Mouse (Mus musculus): Measurements from ENCODE around the gene Mical1. TPM values are rescaled to one million over a fixed set of nuclear protein-coding genes. Genes with fewer than 3 reads are reported as not detected.

Gene Mical1
- total RNA-seq, 2 experiments from 2014 or later: 4.0 to 7.8 TPM

DNA sequence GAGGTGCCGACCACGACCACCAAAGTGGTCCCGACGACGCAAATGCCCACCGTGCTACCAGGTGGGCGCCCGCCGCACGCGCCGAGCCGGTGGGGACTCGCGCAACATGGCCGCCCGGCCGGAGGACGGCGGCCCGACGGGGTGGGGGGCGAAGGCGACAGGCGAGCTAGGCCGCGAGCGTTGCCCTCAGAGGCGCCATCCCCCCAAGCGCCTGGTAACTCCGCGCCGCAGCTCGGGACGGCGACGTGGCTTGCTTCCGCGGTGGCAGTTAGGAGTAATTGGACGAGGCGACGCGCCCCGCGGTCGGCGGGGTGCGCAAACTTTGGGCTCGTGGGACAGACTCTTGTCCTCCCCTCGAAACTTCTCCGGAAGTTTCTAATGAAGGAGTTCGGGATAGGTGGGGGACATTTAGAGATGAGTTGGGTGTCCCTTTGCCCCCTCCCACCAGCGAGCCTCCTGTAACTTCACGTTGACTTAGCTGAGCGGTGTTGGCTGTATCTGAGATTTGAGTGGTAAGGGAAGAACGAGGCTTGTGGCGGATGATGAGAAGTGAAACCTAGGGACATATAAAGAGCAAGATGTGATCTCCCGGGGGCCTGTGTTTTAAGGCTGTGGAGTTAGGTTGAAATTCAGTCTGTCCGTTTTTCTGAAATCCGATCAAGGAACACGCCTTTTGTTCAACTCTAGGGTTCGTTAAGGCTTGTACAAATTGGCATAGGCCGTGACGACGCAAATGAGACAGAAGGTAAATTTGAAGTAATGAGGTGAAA lies 43.7 kb downstream of the Mical1 start:
- DNase-seq (ENCODE audit: low spot score): peak; percentile 57

DNA sequence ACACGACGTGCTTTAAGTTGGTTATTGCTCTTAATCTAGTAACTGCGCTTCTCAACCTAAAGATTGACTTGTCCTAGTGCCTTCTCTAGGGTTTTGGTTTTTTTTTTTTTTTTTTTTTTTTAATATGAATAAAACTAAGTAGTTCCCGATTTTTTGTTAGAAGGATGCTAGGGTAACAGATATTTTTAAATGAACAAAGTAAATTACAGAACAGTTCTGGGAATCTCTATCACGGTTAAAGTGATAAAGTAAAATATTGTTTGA lies 44.2 kb downstream of the Mical1 start:
- DNase-seq (ENCODE audit: low spot score): no peak

DNA sequence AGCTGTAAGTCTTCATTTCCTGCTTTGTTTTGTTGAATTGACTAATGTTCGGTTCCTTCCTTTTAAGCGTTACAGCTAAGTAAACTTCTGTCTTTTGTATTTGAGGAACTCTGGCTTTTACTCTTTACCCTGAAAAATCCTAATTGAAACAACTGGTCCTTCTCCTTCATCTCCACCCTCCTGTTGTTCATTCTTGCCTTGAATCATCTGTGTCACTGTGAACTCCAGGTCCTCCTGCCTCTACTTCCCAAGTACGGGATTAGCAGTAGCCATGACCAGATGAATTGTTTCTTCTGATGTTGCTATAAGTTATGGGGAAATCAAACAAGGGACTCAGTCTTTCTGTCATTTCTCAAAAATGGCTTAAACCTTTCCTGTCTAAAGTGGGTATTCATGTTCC lies 47.3 kb downstream of the Mical1 start:
- no peak for DNase-seq (ENCODE audit: low spot score)

DNA sequence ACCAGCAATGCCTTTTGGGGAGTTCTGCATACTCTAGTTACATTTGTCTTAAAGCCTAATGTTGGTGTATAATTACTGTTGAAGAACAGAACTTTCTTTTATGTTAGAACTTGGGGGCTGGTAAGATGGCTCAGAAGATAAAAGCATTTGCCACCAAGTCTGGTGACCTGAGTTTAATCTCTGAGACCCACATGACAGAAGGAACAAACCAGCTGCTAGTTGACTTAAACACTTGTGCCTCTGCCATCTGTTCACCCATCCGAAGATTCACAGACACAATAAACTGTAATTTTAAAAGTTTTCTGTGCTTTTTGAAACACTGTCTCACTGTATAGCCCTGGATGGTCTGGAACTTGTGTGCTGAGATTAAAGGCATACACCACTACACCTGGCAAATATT lies 49.6 kb downstream of the Mical1 start:
- no peak for DNase-seq (ENCODE audit: low spot score)

DNA sequence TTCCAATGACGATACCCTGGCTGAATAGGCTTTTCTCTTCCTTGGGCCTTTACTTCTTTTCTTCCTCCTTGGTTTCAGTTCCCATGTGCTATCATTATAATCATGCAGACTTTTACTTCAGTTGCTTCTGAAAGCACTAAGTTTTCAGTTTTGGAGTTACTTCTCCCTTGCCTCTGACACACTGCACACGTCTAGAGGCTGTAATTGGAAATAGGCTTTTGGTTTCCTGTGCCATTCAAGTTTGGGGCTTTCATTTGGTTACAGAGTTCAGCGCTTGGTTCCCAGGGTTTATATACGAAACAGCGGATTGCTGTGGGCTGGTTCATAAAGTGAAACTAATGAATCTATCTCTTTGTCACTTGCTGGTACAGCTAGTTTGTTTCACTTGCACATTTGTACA lies 53.9 kb downstream of the Mical1 start:
- DNase-seq (ENCODE audit: low spot score): no peak

DNA sequence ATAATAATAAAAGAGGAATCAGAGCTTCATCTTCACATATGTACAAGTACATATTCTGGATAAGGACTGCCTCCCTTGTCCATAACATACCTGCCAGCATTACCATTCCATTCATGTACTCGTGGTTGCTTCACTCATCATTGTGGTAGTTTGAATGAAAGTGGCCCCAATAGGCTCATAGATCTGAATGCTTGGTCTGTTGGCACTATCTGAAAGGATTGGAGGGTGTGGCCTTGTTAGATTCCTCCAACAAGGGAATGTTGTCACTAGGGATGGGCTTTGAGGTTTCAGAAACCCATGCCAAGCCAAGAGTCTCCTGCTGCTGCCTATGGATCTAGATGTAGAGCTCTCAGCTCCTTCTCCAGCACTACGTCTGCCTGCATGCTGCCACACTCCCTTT lies 59.9 kb downstream of the Mical1 start:
- DNase-seq (ENCODE audit: low spot score): no peak

Other genes starting within 250 kb of the Mical1 start
- gene Fig4, start 173.1 kb upstream of the Mical1 start, total RNA-seq (2021): 1 to 10 TPM; 7.3 to 7.6 TPM
- gene Ak9, start 172.3 kb upstream of the Mical1 start, total RNA-seq (2021): not detected
- gene Zbtb24, start 25.9 kb upstream of the Mical1 start, total RNA-seq (2021): 1 to 10 TPM; 4.6 to 5.0 TPM
- 1 to 10 TPM; 9.2 to 9.9 TPM for gene Smpd2, start 14.1 kb downstream of the Mical1 start, total RNA-seq (2021)
- not detected for gene Ppil6, start 14.1 kb downstream of the Mical1 start, total RNA-seq (2021)
- 100 to 1,000 TPM; 145 to 153 TPM for gene Cd164, start 43.1 kb downstream of the Mical1 start, total RNA-seq (2021)
- 1 to 10 TPM; 1.0 TPM for gene Ccdc162, start 240.3 kb downstream of the Mical1 start, total RNA-seq (2021)

Data from gastrocnemius, adult 18-20 months (tissue).